Mouse (Mus musculus) spleen, postnatal 4 days (tissue): ENCODE results near the gene Spop.

Experiments used
- DNase-seq, 2 experiments: peaks; one replicate each; pipeline ENCODE4 v3.0.0; 2022; ENCODE audit warnings: low spot score in 2 of 2

The Spop gene

GRCm38 (mm10) chr11:95417341-95417740 is 3.5 kb downstream of the Spop start:
- DNase-seq, result no peak

- DNase-seq, result no peak
Observed at GRCm38 (mm10) chr11:95420880-95421435, 7.1 kb downstream of the Spop start.

GRCm38 (mm10) chr11:95423505-95423904 is 9.6 kb downstream of the Spop start:
- no peak for DNase-seq

GRCm38 (mm10) chr11:95431344-95431743 is 17.5 kb downstream of the Spop start:
- no peak for DNase-seq

GRCm38 (mm10) chr11:95432194-95432593 is 18.3 kb downstream of the Spop start:
- DNase-seq, result peak; percentile 38 to 74

- no peak for DNase-seq
Observed at GRCm38 (mm10) chr11:95445371-95445770, 31.5 kb downstream of the Spop start.

- no peak for DNase-seq
Observed at GRCm38 (mm10) chr11:95446580-95447305, 32.9 kb downstream of the Spop start.

GRCm38 (mm10) chr11:95448346-95448745 is 34.5 kb downstream of the Spop start:
- no peak for DNase-seq

GRCm38 (mm10) chr11:95455331-95455730 is 41.5 kb downstream of the Spop start:
- DNase-seq, result no peak

- no peak for DNase-seq
Observed at GRCm38 (mm10) chr11:95460872-95461271, 47.0 kb downstream of the Spop start.

- DNase-seq, result no peak
Observed at GRCm38 (mm10) chr11:95462168-95462567, 48.3 kb downstream of the Spop start.

- no peak for DNase-seq
Observed at GRCm38 (mm10) chr11:95467731-95468130, 53.9 kb downstream of the Spop start.

- no peak for DNase-seq
Observed at GRCm38 (mm10) chr11:95472942-95473341, 59.1 kb downstream of the Spop start.

GRCm38 (mm10) chr11:95473456-95473855 is 59.6 kb downstream of the Spop start:
- DNase-seq, result no peak

GRCm38 (mm10) chr11:95476323-95476722 is 62.4 kb downstream of the Spop start:
- no peak for DNase-seq

GRCm38 (mm10) chr11:95479458-95479857 is 65.6 kb downstream of the Spop start:
- DNase-seq, result no peak

GRCm38 (mm10) chr11:95480662-95481061 is 66.8 kb downstream of the Spop start:
- DNase-seq, result no peak

GRCm38 (mm10) chr11:95485634-95486033 is 71.8 kb downstream of the Spop start:
- DNase-seq, result no peak

GRCm38 (mm10) chr11:95487237-95487636 is 73.4 kb downstream of the Spop start:
- no peak for DNase-seq

- no peak for DNase-seq
Observed at GRCm38 (mm10) chr11:95490104-95490503, 76.2 kb downstream of the Spop start.

GRCm38 (mm10) chr11:95492256-95492655 is 78.4 kb downstream of the Spop start:
- no peak for DNase-seq

GRCm38 (mm10) chr11:95493010-95493409 is 79.1 kb downstream of the Spop start:
- no peak for DNase-seq

- no peak for DNase-seq
Observed at GRCm38 (mm10) chr11:95493950-95494349, 80.1 kb downstream of the Spop start.

- DNase-seq, result no peak
Observed at GRCm38 (mm10) chr11:95494374-95494773, 80.5 kb downstream of the Spop start.
